Mouse (Mus musculus): ENCODE measurements around the gene Oasl1.
"Not testable (repeated sequence)": the region's sequence is repeated elsewhere in the genome, so short reads cannot be mapped to it uniquely, and the experiment has no call there.

The Oasl1 gene

GRCm38 (mm10) chr5:114926153-114926684, 3.2 kb downstream of the Oasl1 start:
- no peak for DNase-seq (ENCODE audit: low read depth, low spot score)

GRCm38 (mm10) chr5:114926753-114927152, 3.7 kb downstream of the Oasl1 start:
- DNase-seq (ENCODE audit: low read depth, low spot score), result no peak

- no peak for DNase-seq (ENCODE audit: low read depth, low spot score)
Observed at GRCm38 (mm10) chr5:114931626-114932025, 8.6 kb downstream of the Oasl1 start.

GRCm38 (mm10) chr5:114933206-114933605, 10.2 kb downstream of the Oasl1 start:
- no peak for DNase-seq (ENCODE audit: low read depth, low spot score)

DNA sequence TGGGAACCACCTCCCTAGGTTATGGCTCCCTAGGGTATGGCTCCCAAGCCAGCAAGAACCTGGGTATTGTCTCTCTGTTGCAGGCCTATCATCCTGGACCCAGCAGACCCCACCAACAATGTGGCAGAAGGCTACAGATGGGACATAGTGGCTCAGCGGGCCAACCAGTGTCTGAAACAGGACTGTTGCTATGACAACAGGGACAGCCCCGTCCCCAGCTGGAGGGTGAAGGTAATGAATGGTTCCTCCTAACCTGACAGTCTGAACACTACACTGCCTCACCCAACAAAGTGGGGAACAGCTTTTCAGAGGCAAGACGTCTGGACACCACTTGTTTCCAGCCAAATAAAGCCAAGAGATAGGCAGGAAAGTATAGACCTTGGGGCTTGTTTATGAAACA, 12.8 kb downstream of the Oasl1 start:
- DNase-seq (ENCODE audit: low read depth, low spot score), result no peak

DNA sequence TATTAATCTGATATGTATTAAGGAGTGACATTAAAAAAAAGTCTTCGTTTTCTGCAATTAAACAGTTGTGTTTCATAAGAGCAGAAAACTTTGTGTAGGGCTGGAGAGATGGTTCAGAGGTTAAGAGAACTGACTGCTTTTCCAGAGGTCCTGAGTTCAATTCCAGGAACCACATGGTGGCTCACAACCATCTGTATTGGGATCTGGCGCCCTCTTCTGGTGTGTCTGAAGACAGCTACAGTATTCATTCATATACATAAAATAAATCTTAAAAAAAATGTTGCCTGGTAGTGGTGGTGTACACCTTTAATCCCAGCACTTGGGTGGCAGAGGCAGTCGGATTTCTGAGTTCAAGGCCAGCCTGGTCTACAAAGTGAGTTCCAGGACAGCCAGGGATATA, 18.1 kb downstream of the Oasl1 start:
- DNase-seq (ENCODE audit: low read depth, low spot score), result not testable (repeated sequence)

- DNase-seq (ENCODE audit: low read depth, low spot score), result peak; percentile 80
Observed at GRCm38 (mm10) chr5:114942074-114942765, 19.2 kb downstream of the Oasl1 start, which contains the start of gene 2210016L21Rik. Gene 2210016L21Rik (plus strand): TSS chr5:114942158.

DNA sequence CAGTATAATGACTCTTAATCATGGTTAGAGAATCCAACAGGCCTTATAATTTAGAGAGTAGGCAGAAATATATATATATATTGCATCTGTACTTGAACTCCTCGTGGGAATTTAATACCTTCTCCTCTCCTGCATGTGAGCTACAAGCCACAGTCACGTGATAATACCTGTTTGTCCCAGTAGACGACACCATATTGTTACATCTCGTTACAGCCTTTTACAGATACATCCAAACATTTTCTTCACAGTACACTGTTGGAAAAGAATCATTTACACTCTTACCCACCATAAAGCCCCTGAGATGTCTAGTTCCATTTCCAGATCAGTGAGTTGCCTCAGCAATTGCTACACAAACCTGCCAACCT, 19.7 kb downstream of the Oasl1 start:
- DNase-seq (ENCODE audit: low read depth, low spot score), result no peak

- no peak for DNase-seq (ENCODE audit: low read depth, low spot score)
Observed at GRCm38 (mm10) chr5:114945072-114945471, 22.0 kb downstream of the Oasl1 start.

DNA sequence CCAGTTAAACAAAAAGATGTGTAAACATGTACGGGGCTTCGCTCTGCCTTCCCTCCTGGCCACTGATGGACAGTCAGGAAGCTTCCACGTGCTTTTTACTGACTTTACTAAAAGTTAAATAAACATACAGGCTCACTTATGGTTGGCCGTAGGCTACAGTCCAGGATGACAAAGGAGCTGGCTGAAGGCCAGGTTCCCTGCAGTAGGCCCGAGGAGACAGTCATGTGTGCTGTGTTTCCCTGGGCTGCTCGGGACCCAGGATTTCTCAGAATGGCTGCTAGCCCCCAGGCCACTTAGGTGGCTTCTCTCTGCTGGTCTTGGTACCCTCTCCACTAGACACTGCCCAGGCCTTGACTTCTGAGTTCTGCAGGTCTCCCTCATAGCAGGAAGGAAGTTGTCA, 25.9 kb downstream of the Oasl1 start:
- no peak for DNase-seq (ENCODE audit: low read depth, low spot score)

DNA sequence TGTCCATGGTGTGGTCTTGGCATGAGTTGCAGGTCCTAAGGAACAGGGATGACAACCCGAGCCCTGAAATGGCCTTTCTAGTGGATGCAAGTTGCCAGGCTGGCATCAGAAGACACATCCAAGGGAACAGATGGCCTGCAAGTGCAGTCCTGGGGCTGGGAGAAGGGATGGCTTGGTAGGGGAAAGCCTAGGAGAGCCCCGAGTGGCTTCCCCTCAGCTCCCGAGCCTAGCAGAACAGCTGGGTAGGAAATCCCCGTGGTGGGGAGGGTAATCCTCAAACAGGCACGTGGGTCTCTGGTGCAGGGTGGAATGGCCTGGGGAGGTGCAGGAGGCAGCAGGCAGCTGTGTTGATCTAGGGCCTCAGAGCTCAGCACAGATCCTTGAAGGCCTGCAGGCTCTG, 26.3 kb downstream of the Oasl1 start:
- DNase-seq (ENCODE audit: low read depth, low spot score), result no peak

- DNase-seq (ENCODE audit: low read depth, low spot score), result no peak
Observed at GRCm38 (mm10) chr5:114949812-114950211, 26.8 kb downstream of the Oasl1 start.

DNA sequence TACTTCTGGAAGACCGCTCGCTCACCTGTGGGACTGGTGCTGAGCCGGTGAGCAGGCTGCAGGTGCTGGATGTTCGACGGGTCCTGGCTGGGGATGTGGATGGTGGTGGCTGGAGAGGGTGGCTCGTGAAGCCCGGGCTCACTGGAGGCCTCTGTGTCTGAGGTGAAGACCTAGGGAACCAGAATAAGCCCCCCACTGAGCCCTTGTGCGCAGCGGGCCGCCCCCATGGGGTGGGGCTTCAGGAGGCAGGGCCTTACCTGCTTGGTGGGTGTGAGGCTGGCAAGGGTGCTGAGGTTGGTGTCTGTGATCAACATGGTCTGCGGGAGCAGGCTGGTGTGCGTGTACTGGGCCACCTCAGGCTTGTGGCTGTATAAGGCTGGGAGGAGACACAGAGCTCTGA, 27.6 kb downstream of the Oasl1 start:
- DNase-seq (ENCODE audit: low read depth, low spot score), result no peak

DNA sequence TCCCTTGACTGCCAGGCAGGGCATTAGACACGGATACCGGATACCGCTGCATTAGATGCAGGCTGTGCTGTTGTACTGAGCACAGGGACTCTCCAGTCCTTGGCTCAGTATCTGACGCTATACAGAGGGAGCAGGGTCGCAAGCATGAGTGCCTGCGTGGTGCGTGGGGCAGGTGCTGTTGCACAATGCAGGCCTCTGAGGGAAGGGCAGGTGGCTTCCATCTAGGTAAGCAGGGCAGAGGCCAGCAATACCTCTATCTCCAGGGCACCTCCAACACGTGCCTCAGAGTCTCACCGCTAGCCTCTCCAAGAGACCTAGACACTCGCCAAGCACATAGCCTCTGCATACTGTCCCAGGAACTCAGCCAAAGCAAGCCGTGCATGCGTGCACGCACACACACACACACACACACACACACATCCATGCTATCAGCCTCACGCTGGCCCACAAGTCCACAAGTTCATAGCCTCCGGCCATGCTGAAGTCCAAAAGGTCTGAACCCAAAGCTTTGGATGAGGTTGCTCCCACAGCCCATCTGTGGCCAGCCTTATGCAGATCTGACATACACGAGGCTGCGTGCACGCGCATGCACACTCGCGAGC, 28.3 kb downstream of the Oasl1 start:
- DNase-seq (ENCODE audit: low read depth, low spot score), result no peak

- no peak for DNase-seq (ENCODE audit: low read depth, low spot score)
Observed at GRCm38 (mm10) chr5:114953326-114953725, 30.3 kb downstream of the Oasl1 start.

GRCm38 (mm10) chr5:114958069-114958468, 35.0 kb downstream of the Oasl1 start:
- DNase-seq (ENCODE audit: low read depth, low spot score), result no peak

DNA sequence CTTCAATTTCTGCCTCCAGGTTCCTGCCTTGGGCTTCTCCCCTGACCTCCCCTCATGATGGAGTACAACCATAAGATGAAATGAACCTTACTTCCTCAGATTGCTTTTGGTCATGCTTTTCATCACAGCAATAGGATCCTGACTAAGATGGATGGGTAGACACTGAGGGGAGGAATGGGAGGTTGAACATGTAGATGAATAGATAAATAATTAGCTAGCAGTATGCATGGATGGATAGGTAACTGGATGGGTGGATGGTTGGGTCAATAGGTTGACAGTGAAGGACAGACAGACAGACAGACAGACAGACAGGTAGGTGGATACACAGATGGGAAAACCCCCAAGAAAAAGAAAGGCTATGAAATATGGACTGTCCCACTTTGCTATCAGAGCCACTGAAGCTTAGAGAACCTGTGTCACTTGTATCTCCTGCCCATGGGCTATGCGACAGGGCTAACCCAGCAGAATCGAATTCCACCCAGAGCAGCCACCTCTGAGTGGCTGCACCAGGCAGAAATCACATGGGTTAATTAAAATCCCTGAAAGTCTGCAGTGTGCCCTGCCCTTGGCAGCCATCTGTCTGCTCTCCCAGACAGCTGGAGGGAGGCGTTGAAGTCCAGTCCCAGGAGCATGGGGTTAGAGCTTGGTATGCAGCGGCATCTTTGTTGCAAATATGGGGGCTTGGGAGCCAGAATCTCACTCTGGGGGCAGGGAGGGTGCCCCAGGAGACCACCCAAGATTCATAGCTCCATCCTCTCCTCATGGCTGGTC, 38.7 kb downstream of the Oasl1 start:
- DNase-seq (ENCODE audit: low read depth, low spot score), result no peak

DNA sequence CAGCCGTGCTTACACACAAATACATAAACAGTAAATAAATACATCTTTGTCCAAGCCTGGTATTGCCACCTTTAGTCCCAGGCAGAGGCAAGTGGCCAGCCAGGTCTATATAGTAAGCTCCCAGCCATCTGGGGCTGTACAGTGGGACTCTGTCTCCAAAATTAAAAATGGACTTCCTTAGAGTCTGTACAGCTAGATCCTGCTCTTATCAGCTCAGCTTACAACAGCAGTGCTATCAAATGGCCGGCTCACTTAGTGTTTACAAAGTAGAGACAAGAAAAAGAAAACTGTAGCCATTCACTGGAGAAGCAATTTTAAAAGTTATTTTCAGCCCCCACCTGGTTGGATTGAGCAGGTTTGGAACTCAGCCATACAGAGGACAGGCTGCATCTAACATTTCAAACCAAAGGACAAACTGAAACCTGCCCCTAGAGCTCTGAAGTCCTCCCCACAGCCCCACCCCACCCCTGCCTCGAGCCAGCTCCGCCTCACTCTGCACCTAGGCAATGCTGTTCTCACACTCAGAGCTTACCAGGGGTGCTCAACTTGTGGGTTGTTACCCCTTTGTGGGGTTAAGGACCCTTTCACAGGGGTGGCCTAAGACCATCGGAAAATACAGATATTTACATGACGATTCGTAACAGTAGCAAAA, 41.4 kb downstream of the Oasl1 start:
- no peak for DNase-seq (ENCODE audit: low read depth, low spot score)

DNA sequence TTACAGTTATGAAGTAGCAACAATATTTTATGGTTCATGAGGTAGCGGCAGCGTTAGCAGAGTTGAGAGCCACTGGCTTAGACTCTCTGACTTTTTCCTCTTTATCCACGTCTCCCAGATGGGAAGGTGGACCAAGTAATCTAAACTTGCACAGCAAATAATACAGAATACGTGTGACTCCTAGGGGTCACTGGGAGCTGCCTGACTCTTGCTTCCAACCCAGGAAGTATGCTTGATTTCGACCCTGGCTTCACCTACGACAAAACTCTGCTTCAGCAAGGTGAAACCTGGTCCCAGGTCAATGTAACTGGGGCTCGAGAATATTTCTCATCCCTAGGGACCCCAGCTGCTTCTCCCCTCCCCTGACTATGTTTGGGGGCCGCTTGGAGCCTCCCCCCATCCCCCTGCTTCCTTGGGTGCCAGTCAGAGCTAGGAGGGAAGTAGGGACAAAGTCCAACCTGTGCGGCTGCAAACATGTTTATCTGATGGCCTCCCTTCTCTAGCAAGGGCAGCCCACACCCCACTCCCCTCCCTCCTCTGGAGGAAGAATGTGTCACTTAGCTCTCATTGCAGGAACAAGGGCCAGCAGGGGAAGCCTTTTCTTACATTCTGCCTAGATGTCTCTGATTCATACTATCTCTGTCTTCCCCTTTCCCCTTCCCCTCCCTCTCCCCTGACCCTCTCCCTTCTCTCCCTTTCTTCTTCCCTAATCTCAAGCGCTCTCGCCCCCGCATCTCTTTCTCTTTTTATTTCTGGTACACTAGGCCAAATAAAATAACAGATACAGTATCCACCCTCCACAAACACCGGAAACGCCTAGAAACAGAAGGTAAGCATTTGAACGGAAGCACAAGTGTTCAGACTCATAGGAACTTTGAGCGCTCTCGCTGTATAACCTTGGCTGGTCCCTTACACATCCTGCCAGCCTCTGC, 42.2 kb downstream of the Oasl1 start:
- DNase-seq (ENCODE audit: low read depth, low spot score), result no peak

DNA sequence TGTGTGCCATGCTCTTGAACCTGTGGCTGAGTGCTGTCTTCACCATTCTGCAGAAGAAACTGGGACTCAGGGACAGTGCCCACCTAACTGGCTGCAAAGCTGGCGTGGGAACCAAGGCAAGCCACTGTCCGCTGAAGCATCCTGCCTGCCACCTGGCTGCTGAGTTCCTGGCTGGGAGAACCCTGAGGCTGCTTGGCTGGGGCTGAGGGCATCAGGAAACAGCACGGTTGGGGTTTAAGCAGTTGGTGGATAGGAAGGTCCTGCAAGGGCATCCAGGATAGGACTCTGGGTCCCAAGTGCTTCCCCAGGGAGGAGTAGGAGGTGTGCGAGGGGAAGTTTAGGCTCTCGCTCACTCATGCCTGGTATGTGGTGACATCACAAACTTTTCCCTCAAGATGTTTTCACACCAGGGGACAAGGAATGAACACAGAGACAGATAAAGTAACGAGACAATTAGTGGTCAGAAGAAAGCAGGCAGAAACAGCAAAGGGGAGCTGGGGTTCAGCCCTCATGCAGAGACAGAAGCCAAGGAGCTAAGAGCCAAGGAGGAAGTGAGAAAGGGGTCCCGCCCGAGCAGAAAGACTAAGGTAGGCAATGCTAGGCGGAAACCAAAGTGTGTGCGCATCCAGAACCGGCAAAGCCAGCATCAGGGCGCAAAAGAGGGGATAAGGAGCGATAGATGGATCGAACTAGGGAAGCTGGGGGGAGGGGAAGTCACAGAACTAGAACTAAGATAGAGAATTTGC, 44.7 kb downstream of the Oasl1 start:
- no peak for DNase-seq (ENCODE audit: low read depth, low spot score)

All from embryo, embryonic 11.5 days (tissue).